Mouse (Mus musculus) gastrocnemius, postnatal 4 days (tissue): ENCODE data around the gene Snx32. TPM values are rescaled to one million over a fixed set of nuclear protein-coding genes. Genes with fewer than 3 reads are reported as not detected.
"Not testable (repeated sequence)": the region's sequence is repeated elsewhere in the genome, so short reads cannot be mapped to it uniquely, and the experiment has no call there.

Source experiments
- DNase-seq, 2 experiments: peaks; one replicate each; pipeline ENCODE4 v3.0.0; 2021 to 2022; ENCODE audit warnings: low spot score in 2 of 2, mixed read lengths in 2 of 2
- total RNA-seq, 2 experiments: library from RNA; stranded (reverse); gene quantifications; 2 replicates each; pipeline ENCODE4 v1.2.3; 2021

Snx32 gene
- total RNA-seq, 2 experiments from 2014 or later, result 8.4 to 9.3 TPM

DNA sequence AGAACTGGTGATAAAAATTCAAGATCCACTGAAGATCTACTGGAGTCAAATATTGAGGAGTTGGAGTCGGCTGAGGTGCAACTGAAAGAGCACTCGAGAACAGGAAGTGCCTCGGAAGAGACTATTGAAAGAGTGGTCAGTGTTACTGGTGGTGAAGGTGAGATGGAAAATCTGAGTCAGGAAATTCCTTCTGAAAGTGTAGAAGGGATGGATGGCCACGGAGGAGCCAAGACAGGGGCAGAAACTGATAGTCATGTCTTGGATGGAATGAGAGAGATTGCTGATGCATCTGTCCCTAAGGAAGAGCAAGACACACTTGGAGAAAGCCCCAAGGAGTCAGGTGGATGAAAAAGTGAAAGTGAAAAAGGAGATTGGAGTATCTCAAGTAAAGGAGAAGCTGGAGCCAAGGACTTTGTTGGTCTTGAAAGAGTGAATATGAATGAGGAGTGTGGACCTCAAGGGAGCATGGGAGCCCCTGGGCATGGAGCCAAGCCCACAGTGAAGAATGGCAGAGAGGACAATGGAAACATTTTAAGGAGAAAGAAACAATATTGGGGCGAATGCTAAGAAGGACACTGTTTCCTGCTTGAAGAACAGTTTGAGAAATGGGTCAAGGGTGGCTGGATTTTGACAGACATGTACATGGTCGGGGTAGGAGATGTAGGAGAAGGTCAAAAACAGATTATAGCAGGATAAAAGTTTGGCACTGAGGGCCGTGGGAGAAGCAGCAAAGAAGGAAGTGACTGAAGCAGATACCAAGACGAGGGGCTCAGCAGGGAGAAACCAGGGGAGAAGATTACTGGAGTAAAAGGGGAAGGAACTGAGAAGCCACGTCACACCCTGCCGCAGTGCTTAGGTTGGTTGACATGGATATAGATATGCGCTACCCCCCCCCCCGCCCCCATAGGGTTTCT lies 2.0 kb upstream of the Snx32 start:
- DNase-seq, result no peak

GRCm38 (mm10) chr19:5511074-5511632 lies 815 bp upstream of the Snx32 start:
- no peak for DNase-seq

- DNase-seq, result no peak
These were observed 6.7 kb downstream of the Snx32 start, which contains the start of gene 1700020D05Rik for GRCm38 (mm10) chr19:5503687-5504086. 1700020D05Rik (minus strand) TSS chr19:5503787.

GRCm38 (mm10) chr19:5500330-5500875 lies 9.9 kb downstream of the Snx32 start:
- no peak for DNase-seq

GRCm38 (mm10) chr19:5496052-5496370 lies 14.3 kb downstream of the Snx32 start:
- DNase-seq, result no peak

GRCm38 (mm10) chr19:5495353-5496051 lies 14.8 kb downstream of the Snx32 start:
- no peak for DNase-seq

GRCm38 (mm10) chr19:5494314-5494713 lies 16.0 kb downstream of the Snx32 start:
- no peak for DNase-seq

- DNase-seq, result not testable (repeated sequence)
These were observed 17.0 kb downstream of the Snx32 start for GRCm38 (mm10) chr19:5493301-5493721.

- no peak for DNase-seq
These were observed 17.7 kb downstream of the Snx32 start for GRCm38 (mm10) chr19:5492641-5493040.

- peak; percentile 59 to 87 for DNase-seq
These were observed 19.2 kb downstream of the Snx32 start for GRCm38 (mm10) chr19:5490898-5491708.

GRCm38 (mm10) chr19:5490313-5490897 lies 19.9 kb downstream of the Snx32 start, which contains the start of gene Cfl1:
Cfl1 (plus strand) TSS chr19:5490455.
- peak; percentile 91 to 93 for DNase-seq

GRCm38 (mm10) chr19:5489721-5490120 lies 20.6 kb downstream of the Snx32 start:
- not testable (repeated sequence) for DNase-seq

DNA sequence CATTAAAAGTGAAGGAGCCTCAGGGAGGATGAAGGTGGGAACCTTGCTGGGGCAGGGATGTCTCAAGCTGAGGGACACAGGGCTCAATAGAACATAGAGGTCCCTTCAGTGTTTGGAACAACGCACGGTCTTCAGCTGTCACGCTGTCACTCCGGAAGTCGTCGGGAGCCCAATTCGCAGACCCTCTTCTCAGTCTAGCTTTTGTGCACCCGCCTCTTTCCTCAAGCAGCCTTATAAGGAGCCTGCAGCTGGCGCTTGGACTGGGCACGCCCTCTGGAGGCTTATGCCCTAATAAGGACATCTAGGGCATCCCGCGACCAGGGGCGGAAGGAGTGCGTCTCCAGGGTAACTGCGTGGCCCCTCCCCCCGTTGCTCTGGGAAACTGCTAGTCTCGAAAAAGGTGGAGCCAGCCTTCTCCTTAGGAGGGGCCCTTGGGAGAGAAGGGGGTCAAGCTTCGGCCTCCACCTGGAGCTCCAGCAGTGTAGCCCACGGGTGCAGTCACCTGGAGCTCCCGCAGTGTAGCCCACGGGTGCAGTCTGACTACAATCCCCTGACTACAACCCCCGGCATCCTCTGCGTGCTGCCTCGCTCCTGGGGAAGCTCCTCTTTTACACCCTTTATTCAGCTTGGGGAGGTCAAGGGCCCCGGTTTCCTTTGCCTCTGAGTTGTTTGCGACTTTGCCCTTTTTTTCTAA lies 21.3 kb downstream of the Snx32 start:
- peak; percentile 90 to 97 for DNase-seq

GRCm38 (mm10) chr19:5487768-5488550 lies 22.4 kb downstream of the Snx32 start, which contains the start of gene Mus81:
Mus81 (minus strand) TSS chr19:5488402.
- DNase-seq, result peak; percentile 89 to 96

DNA sequence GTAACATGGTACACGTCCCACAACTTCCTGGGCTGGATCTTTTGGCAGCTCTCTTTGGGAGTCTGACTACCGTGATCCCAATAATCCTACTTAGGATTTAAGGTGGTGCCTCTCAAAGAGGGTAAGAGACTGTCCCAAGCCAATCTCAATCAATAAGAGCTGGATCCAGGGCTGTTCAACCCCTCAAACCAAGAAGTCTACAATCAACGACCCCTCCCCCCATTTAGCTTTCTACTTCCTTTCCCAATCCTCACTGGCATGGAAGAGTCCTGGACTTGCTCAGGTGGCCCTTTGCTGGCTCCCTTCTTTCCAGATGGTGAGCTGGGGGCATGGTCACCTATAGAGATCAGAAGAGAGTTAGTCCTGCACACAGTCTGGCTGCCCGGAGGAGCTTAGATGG lies 23.6 kb downstream of the Snx32 start:
- DNase-seq, result no peak

GRCm38 (mm10) chr19:5486286-5486685 lies 24.1 kb downstream of the Snx32 start:
- no peak for DNase-seq

GRCm38 (mm10) chr19:5485821-5486220 lies 24.5 kb downstream of the Snx32 start:
- no peak for DNase-seq

DNA sequence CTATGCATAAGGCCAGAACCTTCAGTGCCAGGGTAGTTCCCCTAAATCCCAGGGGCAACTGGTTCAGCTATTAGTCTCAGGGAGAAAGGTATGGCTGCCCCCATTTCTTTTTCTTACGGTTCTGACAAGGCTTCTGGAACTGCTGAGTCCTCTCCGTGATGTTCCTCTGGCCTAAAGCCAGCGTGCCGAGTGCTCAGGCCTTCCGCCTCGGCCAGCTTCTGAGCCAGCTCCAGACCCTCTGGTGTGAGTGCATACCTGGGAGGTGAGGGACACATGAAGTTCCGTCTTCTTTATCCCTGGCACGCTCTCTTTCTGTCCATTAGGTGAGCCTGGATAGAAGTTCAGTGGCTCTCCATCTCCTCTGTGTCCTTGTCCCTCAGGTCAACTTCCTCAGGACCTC lies 25.0 kb downstream of the Snx32 start:
- no peak for DNase-seq

DNA sequence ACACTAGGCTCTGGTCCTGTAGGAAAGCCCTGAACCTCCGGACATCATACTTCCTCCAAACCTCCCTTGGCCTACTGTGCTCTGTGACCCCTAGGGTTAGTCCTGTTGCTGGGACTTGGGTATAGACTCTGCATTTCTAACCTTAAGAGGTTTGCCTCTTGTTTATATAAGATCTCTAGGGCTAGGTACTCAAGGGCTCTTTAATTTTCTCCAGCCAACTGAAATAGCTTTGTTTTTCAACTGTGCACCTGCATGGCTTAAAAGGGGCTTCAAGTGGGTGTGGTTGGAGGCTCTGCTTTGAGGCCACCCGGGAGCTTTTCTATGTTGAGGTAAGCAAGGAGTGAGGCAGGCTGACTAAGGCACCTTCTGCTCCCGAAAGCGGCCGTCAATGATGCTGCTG lies 25.8 kb downstream of the Snx32 start:
- no peak for DNase-seq
